9 mouse cellular contexts compared by ENCODE assay signal in the genomic region with DNA sequence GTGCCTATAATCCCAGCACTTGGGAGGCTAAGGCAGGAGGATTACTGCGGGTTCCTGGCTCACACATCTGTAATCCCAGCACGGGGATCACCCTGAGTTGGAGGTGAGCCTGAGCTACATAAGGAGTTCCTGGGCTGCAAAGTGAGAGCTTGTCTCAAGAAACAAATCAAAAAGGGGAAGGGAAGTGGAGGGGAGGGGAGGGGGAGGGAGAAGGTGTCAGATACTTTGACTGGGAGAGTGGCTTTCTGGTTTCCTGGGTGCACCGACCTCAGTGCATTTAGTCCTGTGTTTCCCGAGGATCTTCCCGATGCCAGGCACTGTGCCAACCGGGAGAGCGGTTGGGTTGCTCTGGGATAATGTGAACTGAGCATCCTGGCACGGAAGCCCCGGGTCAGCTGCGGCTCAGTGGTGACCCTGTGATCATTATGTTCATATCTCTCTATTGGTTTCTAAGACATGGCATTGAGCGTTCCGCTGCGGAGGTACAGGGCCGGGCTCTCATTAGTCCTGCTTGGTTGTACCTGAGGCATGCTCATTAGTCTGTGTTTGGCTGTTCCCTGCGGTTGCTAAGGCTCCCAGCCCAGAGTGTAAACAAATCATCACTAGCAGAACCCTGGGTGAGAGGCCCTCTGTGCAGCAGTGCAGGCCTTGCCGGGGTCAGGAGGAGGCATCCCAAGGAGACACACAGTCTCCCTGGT. TPM values are rescaled to one million over a fixed set of nuclear protein-coding genes. Genes with fewer than 3 reads are reported as not detected.
DNase-seq lines count a peak whose midpoint lies in the region; ATAC-seq and TF ChIP-seq lines count a peak whose summit lies in the region.
"Had no signal": no experiment of that assay in that cellular context is flagged by ENCODE, and none has a peak within 500 bp of the region (broad histone marks: within the 10 kb centered on the region; RNA-seq: fewer than 3 reads in every experiment).

No protein-coding gene starts in this region.

- H3K4me2 ChIP-seq in forebrain, embryonic 12.5 days, result peak overlapping the region; percentile 8
- H3K4me2 ChIP-seq: neural tube, embryonic 12.5 days had no signal

- WGBS in forebrain, embryonic 12.5 days, result 35% methylated on average over 16 of the region's 16 CpGs

- peak; percentile 64; the same call in 1 of the 2 replicates for ATAC-seq in forebrain, embryonic 12.5 days (ENCODE audit: low FRiP score)
- ATAC-seq in erythroblast, adult 5-6 weeks (replicated peaks; ENCODE audit: low FRiP score, poor library complexity, severe bottlenecking), result no peak

- H3K4me1 ChIP-seq in E14TG2a.4 (replicated peaks; ENCODE audit: low read depth, low read length), result peaks cover 65% of the 10 kb centered on the region
- H3K4me1 ChIP-seq in forebrain, embryonic 12.5 days, result peaks cover 14% of the 10 kb centered on the region; the same call in 1 of the 2 replicates
- H3K4me1 ChIP-seq: neural tube, embryonic 12.5 days had no signal

- intact Hi-C loops in gastrocnemius, adult 2 months (cut with DNase I), result no loop called here

- H3K27me3 ChIP-seq in E14TG2a.4 (ENCODE audit: insufficient read depth, low read length), result no peaks in the 10 kb centered on the region
- no peaks in the 10 kb centered on the region for H3K27me3 ChIP-seq in forebrain, embryonic 12.5 days
- H3K27me3 ChIP-seq: neural tube, embryonic 12.5 days had no signal

- DNase-seq in adrenal gland, postnatal 25 days, result peak; percentile 18
- DNase-seq in adrenal gland, postnatal 4 days (ENCODE audit: low spot score in 2 of 2), result no peak
- peak; percentile 72 to 81 for DNase-seq in kidney, postnatal 36 days
- no peak for DNase-seq in gastrocnemius, postnatal 4 days (ENCODE audit: low spot score in 2 of 2)
- no peak for DNase-seq in gastrocnemius, adult 2 months

- peak overlapping the region; percentile 17; the same call in 1 of the 2 replicates for H3K4me3 ChIP-seq in E14TG2a.4 (replicated peaks; ENCODE audit: low read length)
- no peak overlapping the region for H3K4me3 ChIP-seq in forebrain, embryonic 12.5 days (replicated peaks)
- H3K4me3 ChIP-seq in gastrocnemius, adult 2 months, result no peak overlapping the region
- H3K4me3 ChIP-seq: neural tube, embryonic 12.5 days had no signal

- H3K36me3 ChIP-seq in E14TG2a.4 (ENCODE audit: insufficient read depth, low read length), result no peaks in the 10 kb centered on the region
- no peaks in the 10 kb centered on the region for H3K36me3 ChIP-seq in forebrain, embryonic 12.5 days (replicated peaks)
- H3K36me3 ChIP-seq: neural tube, embryonic 12.5 days had no signal

- TF ChIP-seq CTCF in E14TG2a.4 (conservative IDR thresholded peaks at IDR 0.05; ENCODE audit: low read length), result no peak
- TF ChIP-seq CTCF in gastrocnemius, adult 2 months (IDR thresholded peaks at IDR 0.05), result no peak

- no peak overlapping the region for H3K9ac ChIP-seq in forebrain, embryonic 12.5 days
- H3K9ac ChIP-seq: neural tube, embryonic 12.5 days had no signal

- H3K27ac ChIP-seq in forebrain, embryonic 12.5 days, result peak overlapping the region; percentile 25; the same call in 1 of the 2 replicates
- no peak overlapping the region; the same call in 1 of the 2 replicates for H3K27ac ChIP-seq in gastrocnemius, adult 2 months
- H3K27ac ChIP-seq: neural tube, embryonic 12.5 days had no signal

- no peaks in the 10 kb centered on the region for H3K9me3 ChIP-seq in E14TG2a.4 (ENCODE audit: low read length)
- H3K9me3 ChIP-seq in forebrain, embryonic 12.5 days, result no peaks in the 10 kb centered on the region
- H3K9me3 ChIP-seq: neural tube, embryonic 12.5 days had no signal

RNA-seq across cellular contexts. Expression of a gene that starts 28.1 kb away (rescaled TPM):
- total RNA-seq in adrenal gland, postnatal 25 days (2021), result 410 and 432 TPM in 2 replicates
- 100 to 1,000 TPM; 323 to 340 TPM for total RNA-seq in adrenal gland, postnatal 4 days (2021)
- 206 and 214 TPM in 2 replicates for polyA plus RNA-seq in forebrain, embryonic 12.5 days (2016; fragmentation: Nextera tagmentation; extraction: Ambion mirVana)
- total RNA-seq in erythroblast, adult 5-6 weeks (2015; ENCODE audit: low replicate concordance), result 32.9 and 36.4 TPM in 2 replicates
- total RNA-seq in erythroblast, adult 5-6 weeks (2017; ENCODE audit: low replicate concordance), result 34.0 and 51.9 TPM in 2 replicates
- 100 to 1,000 TPM; 797 to 932 TPM for total RNA-seq in gastrocnemius, postnatal 4 days (2021)
- 1,000 to 10,000 TPM; 1,359 to 1,549 TPM for total RNA-seq in gastrocnemius, adult 2 months (2021)

RNA-seq across cellular contexts. Expression of a gene that starts 49.8 kb away (rescaled TPM):
- 38.8 and 41.3 TPM in 2 replicates for total RNA-seq in adrenal gland, postnatal 25 days (2021)
- 10 to 100 TPM; 66.8 to 71.8 TPM for total RNA-seq in adrenal gland, postnatal 4 days (2021)
- 5.4 TPM in 2 replicates for polyA plus RNA-seq in forebrain, embryonic 12.5 days (2016; fragmentation: Nextera tagmentation; extraction: Ambion mirVana)
- total RNA-seq in erythroblast, adult 5-6 weeks (2015; ENCODE audit: low replicate concordance), result 1.7 and 1.9 TPM in 2 replicates
- 0.28 and 0.68 TPM in 2 replicates for total RNA-seq in erythroblast, adult 5-6 weeks (2017; ENCODE audit: low replicate concordance)
- 1 to 10 TPM; 2.5 to 4.1 TPM for total RNA-seq in gastrocnemius, postnatal 4 days (2021)
- under 1 TPM; 0.31 to 0.59 TPM for total RNA-seq in gastrocnemius, adult 2 months (2021)

Comparison
In these comparisons a context has a peak if more than half of its experiments do, and no peak if none do; other contexts are left out.
1. DNase-seq: peak in adrenal gland, postnatal 25 days (single experiment) and kidney, postnatal 36 days (2 of 2); none in adrenal gland, postnatal 4 days (0 of 2), gastrocnemius, postnatal 4 days (0 of 2) and gastrocnemius, adult 2 months (single experiment).